Mouse (Mus musculus) lung, embryonic 14.5 days (tissue): Measurements from ENCODE around the gene Zfp687. TPM values are rescaled to one million over a fixed set of nuclear protein-coding genes. Genes with fewer than 3 reads are reported as not detected.

Experiments
- ATAC-seq: fragments of 200-750 bp; cut with Nextera tagmentation; 2 replicates; pipeline ENCODE4 v1.8.0; 2017; ENCODE audit warnings: mild to moderate bottlenecking, moderate TSS enrichment, moderate library complexity; ENCODE audit not compliant: insufficient read depth
- DNase-seq: peaks from one replicate; pipeline ENCODE4 v3.0.0-alpha.2; 2015
- H3K27ac ChIP-seq: fragments of 300-500 bp; sonication (generic); 2 replicates; pipeline ENCODE4 v1.5.1; 2014; ENCODE audit warnings: low read depth, mild to moderate bottlenecking, moderate library complexity
- H3K27me3 ChIP-seq: fragments of 300-500 bp; sonication (generic); 2 replicates; pipeline ENCODE4 v1.6.1; 2014; ENCODE audit warnings: low read length, control low read depth; ENCODE audit not compliant: insufficient read depth
- H3K36me3 ChIP-seq: fragments of 300-500 bp; sonication (generic); 2 replicates; pipeline ENCODE4 v1.6.1; 2014; ENCODE audit warnings: control low read depth; ENCODE audit not compliant: insufficient read depth
- H3K4me1 ChIP-seq: fragments of 300-500 bp; sonication (generic); 2 replicates; pipeline ENCODE4 v1.6.1; 2014; ENCODE audit warnings: antibody characterized with exemption, control low read depth; ENCODE audit not compliant: insufficient read depth
- H3K4me2 ChIP-seq: fragments of 300-500 bp; sonication (generic); 2 replicates; pipeline ENCODE4 v1.6.1; 2014; ENCODE audit warnings: mild to moderate bottlenecking
- H3K4me3 ChIP-seq: fragments of 300-500 bp; sonication (generic); 2 replicates; pipeline ENCODE4 v1.5.1; 2014; ENCODE audit warnings: low read depth, low read length
- H3K9ac ChIP-seq: fragments of 300-500 bp; sonication (generic); 2 replicates; pipeline ENCODE4 v1.6.1; 2014
- H3K9me3 ChIP-seq: fragments of 300-500 bp; sonication (generic); 2 replicates; pipeline ENCODE4 v1.6.1; 2016; ENCODE audit warnings: low read depth, low read length, control low read depth
- CTCF ChIP-seq: IDR thresholded peaks from 2 replicates; pipeline ENCODE4 v1.5.1; 2016; ENCODE audit warnings: antibody characterized with exemption, low read depth
- WGBS: fragments of 180-500 bp; shearing (Covaris S2); extraction: QIAGEN DNeasy Blood & Tissue Kit; methylation state at CpG from one replicate; pipeline ENCODE4 v1.1.7; 2014; 5-methylcytosine and 5-hydroxymethylcytosine counted together
- polyA plus RNA-seq: library from polyadenylated mRNA; unstranded; fragments of >200 nt; fragmentation: Nextera tagmentation; extraction: Ambion mirVana; gene quantifications from 2 replicates; pipeline ENCODE4 v1.2.1, GENCODE M21; 2014

Gene Zfp687
- polyA plus RNA-seq, 1 experiment from 2014 or later, result 31.7 TPM

GRCm38 (mm10) chr3:95018741-95019140 lies 3.5 kb upstream of the Zfp687 start:
- Histone ChIP-seq H3K4me3 (no peak overlapping the region), H3K36me3 (no peaks in the 10 kb centered on the region), H3K27ac (no peak overlapping the region), H3K9me3 (no peaks in the 10 kb centered on the region), H3K9ac (peak overlapping the region; percentile 13; the same call in 1 of the 2 replicates), H3K27me3 (no peaks in the 10 kb centered on the region), H3K4me1 (peaks cover 3% of the 10 kb centered on the region; the same call in 1 of the 2 replicates), H3K4me2 (no peak overlapping the region)
- WGBS, result 63% methylated on average over 2 of the region's 2 CpGs
- DNase-seq, result no peak
- ATAC-seq, result no peak
- TF ChIP-seq CTCF, result no peak

GRCm38 (mm10) chr3:95016532-95017056 lies 1.3 kb upstream of the Zfp687 start:
- Histone ChIP-seq H3K4me3 (peak overlapping the region; percentile 84), H3K4me1 (peaks cover 8% of the 10 kb centered on the region; the same call in 1 of the 2 replicates), H3K4me2 (peak overlapping the region; percentile 91), H3K9me3 (no peaks in the 10 kb centered on the region), H3K27ac (peak overlapping the region; percentile 99), H3K36me3 (peaks cover 9% of the 10 kb centered on the region), H3K27me3 (no peaks in the 10 kb centered on the region), H3K9ac (peak overlapping the region; percentile 78)
- WGBS, result 4% methylated on average over 21 of the region's 21 CpGs
- ATAC-seq (no peak), DNase-seq (no peak)
- no peak for TF ChIP-seq CTCF

DNA sequence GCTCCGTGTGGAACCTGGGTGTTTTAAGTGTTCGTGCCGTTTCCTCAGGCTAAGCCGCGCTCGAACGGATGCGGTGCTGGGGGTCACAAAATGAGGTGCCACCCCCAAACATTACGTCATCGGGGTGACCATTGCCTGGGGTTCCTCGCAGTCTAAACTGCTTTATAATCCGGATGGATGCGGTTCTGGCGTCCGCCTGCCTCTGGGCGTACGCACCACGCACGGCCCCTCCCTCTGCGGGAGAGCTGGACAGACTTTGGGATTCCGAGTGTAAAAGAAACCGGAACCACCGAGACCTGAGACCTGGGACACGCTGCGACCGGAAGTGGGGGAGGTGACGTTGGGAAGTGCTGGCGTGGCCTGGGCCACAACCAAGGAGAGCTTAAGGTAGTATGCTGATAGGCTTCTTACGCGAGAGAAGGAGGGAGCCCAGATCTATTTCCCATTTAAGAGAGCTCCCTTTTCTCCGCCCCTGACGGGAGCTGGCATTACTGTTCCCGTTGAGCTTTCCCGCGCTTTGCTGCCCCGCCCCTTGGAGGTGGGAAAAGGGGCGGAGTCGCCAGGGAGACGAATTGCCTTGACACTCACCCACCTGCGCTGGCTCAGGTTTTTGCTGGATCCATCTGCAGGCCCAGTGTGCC lies 763 bp upstream of the Zfp687 start:
- no peaks in the 10 kb centered on the region for H3K27me3 ChIP-seq
- peak overlapping the region; percentile 99 for H3K27ac ChIP-seq
- peaks cover 15% of the 10 kb centered on the region for H3K36me3 ChIP-seq
- peak; percentile 93 for DNase-seq
- H3K9ac ChIP-seq, result peak overlapping the region; percentile 78
- H3K9me3 ChIP-seq, result no peaks in the 10 kb centered on the region
- H3K4me1 ChIP-seq, result peaks cover 8% of the 10 kb centered on the region; the same call in 1 of the 2 replicates
- H3K4me3 ChIP-seq, result peak overlapping the region; percentile 84
- peak; percentile 63 for ATAC-seq
- under 1% methylated on average over 39 of the region's 40 CpGs for WGBS
- no peak for TF ChIP-seq CTCF
- peak overlapping the region; percentile 91 for H3K4me2 ChIP-seq

- Histone ChIP-seq H3K4me1 (peaks cover 8% of the 10 kb centered on the region; the same call in 1 of the 2 replicates), H3K9ac (peak overlapping the region; percentile 73), H3K27ac (peak overlapping the region; percentile 99), H3K4me3 (peak overlapping the region; percentile 84), H3K9me3 (no peaks in the 10 kb centered on the region), H3K27me3 (no peaks in the 10 kb centered on the region), H3K36me3 (peaks cover 29% of the 10 kb centered on the region), H3K4me2 (peak overlapping the region; percentile 91)
- ATAC-seq (peak; percentile 10; the same call in 1 of the 2 replicates), DNase-seq (peak; percentile 68)
- 1% methylated on average over 44 of the region's 44 CpGs for WGBS
- TF ChIP-seq CTCF, result no peak
Measured at GRCm38 (mm10) chr3:95014428-95015151, 658 bp downstream of the Zfp687 start.

GRCm38 (mm10) chr3:95013699-95014427 lies 1.4 kb downstream of the Zfp687 start:
- peaks cover 8% of the 10 kb centered on the region; the same call in 1 of the 2 replicates for H3K4me1 ChIP-seq
- WGBS, result 19% methylated on average over 13 of the region's 13 CpGs
- peak overlapping the region; percentile 84 for H3K4me3 ChIP-seq
- DNase-seq, result no peak
- no peaks in the 10 kb centered on the region for H3K27me3 ChIP-seq
- H3K27ac ChIP-seq, result peak overlapping the region; percentile 99; the same call in 1 of the 2 replicates
- no peaks in the 10 kb centered on the region for H3K9me3 ChIP-seq
- H3K4me2 ChIP-seq, result peak overlapping the region; percentile 91
- peak; percentile 19; the same call in 1 of the 2 replicates for TF ChIP-seq CTCF
- ATAC-seq, result no peak
- H3K9ac ChIP-seq, result peak overlapping the region; percentile 73
- peaks cover 36% of the 10 kb centered on the region for H3K36me3 ChIP-seq

GRCm38 (mm10) chr3:95012982-95013381 lies 2.3 kb downstream of the Zfp687 start:
- ATAC-seq (no peak), DNase-seq (no peak)
- Histone ChIP-seq H3K36me3 (peaks cover 45% of the 10 kb centered on the region), H3K9ac (no peak overlapping the region; the same call in 1 of the 2 replicates), H3K9me3 (no peaks in the 10 kb centered on the region), H3K27ac (no peak overlapping the region), H3K4me3 (no peak overlapping the region), H3K4me1 (peaks cover 8% of the 10 kb centered on the region; the same call in 1 of the 2 replicates), H3K4me2 (peak overlapping the region; percentile 91; the same call in 1 of the 2 replicates), H3K27me3 (no peaks in the 10 kb centered on the region)
- 75% methylated on average over 3 of the region's 3 CpGs for WGBS
- no peak for TF ChIP-seq CTCF
